Mouse (Mus musculus): Measurements from ENCODE around the gene Ferd3l. TPM values are rescaled to one million over a fixed set of nuclear protein-coding genes. Genes with fewer than 3 reads are reported as not detected.

Ferd3l gene
- polyA plus RNA-seq, 1 experiment: not detected

GRCm38 (mm10) chr12:33963671-33964369, 35.6 kb downstream of the Ferd3l start:
- no peak for DNase-seq (ENCODE audit: low read depth, low spot score)
- WGBS: 25% methylated on average over 15 of the region's 15 CpGs

- WGBS: 24% methylated on average over 2 of the region's 2 CpGs
- no peak for DNase-seq (ENCODE audit: low read depth, low spot score)
Observed at GRCm38 (mm10) chr12:33964427-33964826, 36.2 kb downstream of the Ferd3l start.

GRCm38 (mm10) chr12:33965661-33966360, 37.6 kb downstream of the Ferd3l start:
- DNase-seq (ENCODE audit: low read depth, low spot score): no peak
- 11% methylated on average over 5 of the region's 5 CpGs for WGBS

GRCm38 (mm10) chr12:33966490-33967415, 38.5 kb downstream of the Ferd3l start:
- no peak for DNase-seq (ENCODE audit: low read depth, low spot score)
- 7% methylated on average over 35 of the region's 35 CpGs for WGBS

- no peak for DNase-seq (ENCODE audit: low read depth, low spot score)
- 5% methylated on average over 21 of the region's 21 CpGs for WGBS
Observed at GRCm38 (mm10) chr12:33967514-33967913, 39.3 kb downstream of the Ferd3l start.

- DNase-seq (ENCODE audit: low read depth, low spot score): no peak
- WGBS: 14% methylated on average over 37 of the region's 37 CpGs
Observed at GRCm38 (mm10) chr12:33968041-33968897, 40.0 kb downstream of the Ferd3l start.

- WGBS: 21% methylated on average over 4 of the region's 4 CpGs
- no peak for DNase-seq (ENCODE audit: low read depth, low spot score)
Observed at GRCm38 (mm10) chr12:33968898-33969178, 40.6 kb downstream of the Ferd3l start.

Other genes with a start within 250 kb of the Ferd3l start
- gene Twist1, start 29.2 kb downstream of the Ferd3l start, polyA plus RNA-seq (2012; rRNA removed): 1.3 and 1.8 TPM in 2 replicates

Data from large intestine, adult 2 months (tissue).